Mouse (Mus musculus) neural tube, embryonic 13.5 days (tissue): ENCODE measurements around the gene Tmem102. TPM values are rescaled to one million over a fixed set of nuclear protein-coding genes. Genes with fewer than 3 reads are reported as not detected.

Experiments
- ATAC-seq: fragments of 200-750 bp; cut with Nextera tagmentation; 2 replicates; pipeline ENCODE4 v1.8.0; 2017; ENCODE audit warnings: low read depth, mild to moderate bottlenecking, moderate TSS enrichment, moderate library complexity
- H3K27ac ChIP-seq: fragments of 300-500 bp; sonication (generic); replicated peaks from 2 replicates; pipeline ENCODE4 v1.5.1; 2015; ENCODE audit warnings: moderate library complexity, mild to moderate bottlenecking, inconsistent platforms
- H3K27me3 ChIP-seq: fragments of 300-500 bp; sonication (generic); 2 replicates; pipeline ENCODE4 v1.6.1; 2015; ENCODE audit warnings: mild to moderate bottlenecking, inconsistent platforms
- H3K36me3 ChIP-seq: fragments of 300-500 bp; sonication (generic); 2 replicates; pipeline ENCODE4 v1.6.1; 2015; ENCODE audit warnings: mild to moderate bottlenecking, inconsistent platforms
- H3K4me1 ChIP-seq: fragments of 300-500 bp; sonication (generic); replicated peaks from 2 replicates; pipeline ENCODE4 v1.6.1; 2015; ENCODE audit warnings: inconsistent platforms
- H3K4me2 ChIP-seq: fragments of 300-500 bp; sonication (generic); 2 replicates; pipeline ENCODE4 v1.6.1; 2015; ENCODE audit warnings: inconsistent platforms, mild to moderate bottlenecking, moderate library complexity
- H3K4me3 ChIP-seq: fragments of 300-500 bp; sonication (generic); 2 replicates; pipeline ENCODE4 v1.5.1; 2015; ENCODE audit warnings: mild to moderate bottlenecking, inconsistent platforms
- H3K9ac ChIP-seq: fragments of 300-500 bp; sonication (generic); 2 replicates; pipeline ENCODE4 v1.6.1; 2015; ENCODE audit warnings: moderate library complexity, mild to moderate bottlenecking, inconsistent platforms
- H3K9me3 ChIP-seq: fragments of 300-500 bp; sonication (generic); 2 replicates; pipeline ENCODE4 v1.6.1; 2016; ENCODE audit warnings: inconsistent platforms
- WGBS: fragments of 180-500 bp; shearing (Covaris S2); methylation state at CpG from one replicate; pipeline ENCODE4 v1.1.7; 2015; 5-methylcytosine and 5-hydroxymethylcytosine counted together
- polyA plus RNA-seq: library from polyadenylated mRNA; unstranded; fragments of >200 nt; fragmentation: Nextera tagmentation; extraction: Ambion mirVana; gene quantifications from 2 replicates; pipeline ENCODE4 v1.2.1, GENCODE M21; 2015

Gene Tmem102
- polyA plus RNA-seq, 1 experiment from 2014 or later = 1.4 TPM

GRCm38 (mm10) chr11:69778258-69778982 lies 27.0 kb downstream of the Tmem102 start:
- Histone ChIP-seq H3K27me3 (peaks cover 21% of the 10 kb centered on the region), H3K4me1 (no peaks in the 10 kb centered on the region; the same call in 1 of the 2 replicates), H3K27ac (no peak overlapping the region), H3K9me3 (no peaks in the 10 kb centered on the region), H3K4me3 (no peak overlapping the region), H3K9ac (no peak overlapping the region), H3K36me3 (peaks cover 39% of the 10 kb centered on the region), H3K4me2 (no peak overlapping the region)
- 71% methylated on average over 23 of the region's 23 CpGs for WGBS
- no peak for ATAC-seq

GRCm38 (mm10) chr11:69777504-69778257 lies 27.7 kb downstream of the Tmem102 start:
- H3K27me3 ChIP-seq = peaks cover 21% of the 10 kb centered on the region
- 57% methylated on average over 26 of the region's 26 CpGs for WGBS
- ATAC-seq = no peak
- H3K27ac ChIP-seq = no peak overlapping the region
- H3K9ac ChIP-seq = no peak overlapping the region
- H3K9me3 ChIP-seq = no peaks in the 10 kb centered on the region
- H3K4me3 ChIP-seq = no peak overlapping the region
- H3K4me2 ChIP-seq = no peak overlapping the region
- H3K36me3 ChIP-seq = peaks cover 44% of the 10 kb centered on the region
- no peaks in the 10 kb centered on the region; the same call in 1 of the 2 replicates for H3K4me1 ChIP-seq

- Histone ChIP-seq H3K4me2 (no peak overlapping the region), H3K36me3 (peaks cover 44% of the 10 kb centered on the region), H3K9me3 (no peaks in the 10 kb centered on the region), H3K27me3 (peaks cover 21% of the 10 kb centered on the region), H3K9ac (no peak overlapping the region), H3K27ac (no peak overlapping the region), H3K4me1 (no peaks in the 10 kb centered on the region; the same call in 1 of the 2 replicates), H3K4me3 (no peak overlapping the region)
- ATAC-seq = no peak
- 82% methylated on average over 20 of the region's 20 CpGs for whole genome bisulfite sequencing
These were observed 28.9 kb downstream of the Tmem102 start for GRCm38 (mm10) chr11:69776488-69776887.

GRCm38 (mm10) chr11:69775716-69776115 lies 29.7 kb downstream of the Tmem102 start:
- Histone ChIP-seq H3K27ac (no peak overlapping the region), H3K4me3 (no peak overlapping the region), H3K4me1 (no peaks in the 10 kb centered on the region), H3K9ac (no peak overlapping the region), H3K27me3 (peaks cover 21% of the 10 kb centered on the region), H3K36me3 (peaks cover 44% of the 10 kb centered on the region), H3K9me3 (no peaks in the 10 kb centered on the region), H3K4me2 (no peak overlapping the region)
- no peak for ATAC-seq
- WGBS = 54% methylated on average over 10 of the region's 10 CpGs

- H3K27ac ChIP-seq = no peak overlapping the region
- H3K9me3 ChIP-seq = no peaks in the 10 kb centered on the region
- no peak overlapping the region for H3K4me2 ChIP-seq
- peaks cover 21% of the 10 kb centered on the region for H3K27me3 ChIP-seq
- ATAC-seq = no peak
- no peak overlapping the region for H3K9ac ChIP-seq
- WGBS = 65% methylated on average over 5 of the region's 5 CpGs
- H3K4me1 ChIP-seq = peaks cover under 1% of the 10 kb centered on the region
- H3K36me3 ChIP-seq = peaks cover 44% of the 10 kb centered on the region
- no peak overlapping the region for H3K4me3 ChIP-seq
These were observed 30.5 kb downstream of the Tmem102 start for GRCm38 (mm10) chr11:69774961-69775360.

GRCm38 (mm10) chr11:69767625-69767909 lies 37.9 kb downstream of the Tmem102 start:
- H3K4me1 ChIP-seq = peaks cover 32% of the 10 kb centered on the region
- H3K4me3 ChIP-seq = 0 out of 2 replicates have a peak overlapping the region, but pooled peaks have one; percentile 87
- H3K9me3 ChIP-seq = no peaks in the 10 kb centered on the region
- no peaks in the 10 kb centered on the region for H3K27me3 ChIP-seq
- H3K27ac ChIP-seq = no peak overlapping the region
- no peaks in the 10 kb centered on the region for H3K36me3 ChIP-seq
- WGBS = 72% methylated on average over 4 of the region's 4 CpGs
- no peak for ATAC-seq
- H3K9ac ChIP-seq = peak overlapping the region; percentile 98
- H3K4me2 ChIP-seq = peak overlapping the region; percentile 60

- Histone ChIP-seq H3K27ac (no peak overlapping the region), H3K4me2 (peak overlapping the region; percentile 60), H3K4me3 (peak overlapping the region; percentile 87), H3K4me1 (peaks cover 32% of the 10 kb centered on the region), H3K9ac (peak overlapping the region; percentile 98), H3K27me3 (no peaks in the 10 kb centered on the region), H3K9me3 (no peaks in the 10 kb centered on the region), H3K36me3 (no peaks in the 10 kb centered on the region)
- 0 out of 2 replicates have a peak, but pooled peaks have one; percentile 2 for ATAC-seq
- 68% methylated on average over 13 of the region's 13 CpGs for WGBS
These were observed 38.4 kb downstream of the Tmem102 start for GRCm38 (mm10) chr11:69766872-69767624.

DNA sequence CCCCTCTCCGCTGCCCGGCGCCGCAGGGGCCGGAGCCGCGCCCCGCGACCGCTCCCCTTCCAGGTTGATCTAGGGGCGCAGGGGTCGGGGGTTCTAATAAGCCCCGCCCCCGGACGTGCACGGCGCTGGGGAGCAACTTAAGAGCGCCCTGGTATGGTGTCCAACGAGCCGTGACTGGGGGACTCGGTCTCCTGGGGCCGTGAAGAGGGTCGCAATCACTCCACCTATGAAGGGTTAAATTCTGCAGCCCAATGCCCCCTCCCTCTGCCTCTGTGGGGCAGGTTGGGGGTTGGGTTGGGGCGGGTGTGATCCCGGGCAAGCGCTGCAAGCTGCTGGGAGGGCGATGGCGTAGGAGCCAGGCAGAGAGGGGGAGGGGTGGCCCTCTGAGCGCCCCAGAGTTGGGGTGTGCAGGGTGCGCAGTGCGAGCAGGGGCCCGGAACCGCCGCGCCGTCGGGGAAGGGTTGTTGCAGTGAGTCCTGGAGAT lies 39.3 kb downstream of the Tmem102 start:
- under 1% methylated on average over 33 of the region's 37 CpGs for whole genome bisulfite sequencing

DNA sequence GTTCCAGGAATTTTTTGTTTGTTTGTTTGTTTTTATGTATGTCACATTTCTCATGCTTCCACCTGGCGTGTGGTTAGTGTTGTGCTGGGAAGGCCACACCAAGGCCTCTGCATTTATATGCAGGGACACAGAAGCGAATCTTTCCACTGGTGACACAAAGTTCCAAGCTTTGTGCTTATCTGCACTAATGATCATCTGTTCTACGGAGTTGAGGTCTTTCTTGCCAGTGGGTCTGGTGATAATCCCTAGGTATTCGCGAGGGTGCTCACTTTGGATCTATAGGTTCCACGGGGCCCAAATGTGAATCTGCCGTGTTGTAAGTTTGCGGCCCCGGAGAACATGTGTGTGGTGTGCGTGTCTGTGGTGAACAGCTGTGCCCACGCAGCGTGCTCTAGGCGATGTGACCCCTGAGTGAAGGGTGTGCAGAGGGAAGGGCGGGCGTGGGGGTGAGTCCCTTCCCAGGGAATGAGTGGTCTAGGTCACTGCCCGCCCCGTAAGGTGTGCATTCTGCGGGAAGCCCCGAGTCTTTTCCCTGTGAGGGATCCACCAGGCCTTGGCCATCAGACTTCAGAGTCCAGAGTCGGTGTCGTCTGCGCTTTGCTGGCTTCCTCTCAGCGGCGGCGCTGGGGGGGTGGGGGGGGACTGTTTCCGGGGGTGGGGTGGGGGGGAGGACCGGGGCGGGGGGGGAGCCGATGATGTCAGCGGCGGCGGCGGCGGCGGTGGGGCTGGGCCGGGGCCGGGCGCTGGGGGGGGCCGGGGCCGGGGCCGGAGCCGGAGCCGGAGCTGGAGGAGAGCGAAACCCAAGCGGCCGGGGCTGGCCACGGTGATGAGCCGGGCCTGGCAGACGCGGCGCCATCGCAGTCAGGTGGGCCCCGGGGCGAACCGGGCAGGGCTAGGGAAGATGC lies 40.0 kb downstream of the Tmem102 start, which contains the start of gene Zbtb4:
Gene Zbtb4 (plus strand): TSS at position 692 of the 905 bp plus-strand sequence.
- 20% methylated on average over 41 of the region's 55 CpGs for WGBS
- no peaks in the 10 kb centered on the region for H3K36me3 ChIP-seq
- peak within 1 kb of the TSS; percentile 91 for H3K27ac ChIP-seq
- H3K9ac ChIP-seq = peak within 1 kb of the TSS; percentile 98
- H3K27me3 ChIP-seq = no peaks in the 10 kb centered on the region
- peak; percentile 70 for ATAC-seq
- peak within 1 kb of the TSS; percentile 60 for H3K4me2 ChIP-seq
- peaks cover 39% of the 10 kb centered on the region for H3K4me1 ChIP-seq
- peak within 1 kb of the TSS; percentile 87 for H3K4me3 ChIP-seq
- no peaks in the 10 kb centered on the region for H3K9me3 ChIP-seq

More for the DNA sequence above, 39.3 kb downstream of the Tmem102 start:
- Histone ChIP-seq H3K4me1 (peaks cover 32% of the 10 kb centered on the region), H3K9ac (peak overlapping the region; percentile 98), H3K9me3 (no peaks in the 10 kb centered on the region), H3K4me2 (peak overlapping the region; percentile 60), H3K36me3 (no peaks in the 10 kb centered on the region), H3K27ac (peak overlapping the region; percentile 91), H3K4me3 (peak overlapping the region; percentile 87), H3K27me3 (no peaks in the 10 kb centered on the region)
- ATAC-seq = peak; percentile 80

DNA sequence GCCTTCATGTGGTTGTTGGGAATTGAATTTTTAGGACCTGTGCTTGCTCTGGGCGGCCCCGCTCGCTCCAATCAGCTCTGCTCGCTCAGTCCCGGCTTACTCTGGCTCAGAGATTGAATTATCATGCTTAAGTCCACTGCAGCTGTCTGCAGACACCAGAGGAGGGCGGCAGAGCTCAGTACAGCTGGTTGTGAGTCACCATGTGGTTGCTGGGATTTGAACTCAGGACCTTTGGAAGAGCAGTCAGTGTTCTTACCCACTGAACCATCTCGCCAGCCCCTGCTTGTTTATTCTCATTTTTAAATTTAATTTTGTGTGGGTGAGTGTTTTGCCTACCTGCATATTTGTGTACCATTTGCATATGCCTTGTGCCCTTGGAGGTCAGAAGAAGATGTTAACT lies 41.9 kb downstream of the Tmem102 start:
- Histone ChIP-seq H3K36me3 (no peaks in the 10 kb centered on the region), H3K4me1 (peaks cover 44% of the 10 kb centered on the region), H3K4me2 (no peak overlapping the region), H3K4me3 (no peak overlapping the region), H3K9ac (no peak overlapping the region), H3K27ac (no peak overlapping the region), H3K27me3 (no peaks in the 10 kb centered on the region), H3K9me3 (no peaks in the 10 kb centered on the region)
- WGBS = 68% methylated on average over 7 of the region's 7 CpGs
- ATAC-seq = no peak

DNA sequence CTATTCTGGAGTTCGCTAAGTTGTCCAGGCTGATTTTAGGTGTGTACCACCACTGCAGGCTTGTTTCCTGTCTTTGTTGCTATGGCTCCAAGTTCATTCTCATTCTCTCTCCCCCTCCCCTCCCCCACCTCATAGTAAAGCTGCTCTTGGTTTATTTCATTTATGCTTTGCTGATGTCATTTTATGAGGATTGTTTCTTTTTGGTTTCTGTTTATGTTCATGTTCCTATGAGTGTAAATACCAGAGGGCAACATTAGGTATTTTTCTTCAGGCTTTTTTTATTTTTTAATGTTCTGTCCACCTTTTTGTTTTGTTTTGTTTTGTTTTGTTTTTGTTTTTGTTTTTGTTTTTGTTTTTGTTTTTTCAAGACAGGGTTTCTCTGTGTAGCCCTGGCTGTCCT lies 43.6 kb downstream of the Tmem102 start, which contains the start of gene Slc35g3:
Gene Slc35g3 (minus strand): TSS at position 101 of the 400 bp plus-strand sequence.
- Histone ChIP-seq H3K27ac (peak within 1 kb of the TSS; percentile 99), H3K9me3 (no peaks in the 10 kb centered on the region), H3K9ac (0 out of 2 replicates have a peak within 1 kb of the TSS, but pooled peaks have one; percentile 9), H3K4me3 (no peak within 1 kb of the TSS), H3K36me3 (no peaks in the 10 kb centered on the region), H3K27me3 (no peaks in the 10 kb centered on the region), H3K4me1 (peaks cover 38% of the 10 kb centered on the region), H3K4me2 (no peak within 1 kb of the TSS)
- ATAC-seq = no peak
- 81% methylated on average over 1 of the region's 1 CpGs for WGBS
